Mouse (Mus musculus) inflammation-experienced regulatory T-cells, adult 16 weeks (primary cell): Measurements from ENCODE around the gene D630036H23Rik. TPM values are rescaled to one million over a fixed set of nuclear protein-coding genes. Genes with fewer than 3 reads are reported as not detected.

Experiments used
- polyA plus RNA-seq: library from polyadenylated mRNA; unstranded; fragments of 100-300 nt; shearing (Covaris generic); gene quantifications from one replicate; pipeline ENCODE4 v1.2.1, GENCODE M21; 2017

Gene D630036H23Rik
- not detected for polyA plus RNA-seq

GRCm38 (mm10) chr12:36381441-36382340 lies at the start of gene D630036H23Rik, which contains the start of gene Ispd:
Gene D630036H23Rik (minus strand): TSS chr12:36382181.
Gene Ispd (plus strand): TSS chr12:36381450.

Other genes starting within 250 kb of the D630036H23Rik start
- 55.8 TPM for gene Ankmy2, start 225.1 kb downstream of the D630036H23Rik start, polyA plus RNA-seq
- gene Bzw2, start 224.1 kb downstream of the D630036H23Rik start, polyA plus RNA-seq = 200 TPM
- not detected for gene Lrrc72, start 128.8 kb downstream of the D630036H23Rik start, polyA plus RNA-seq
- 30.4 TPM for gene Sostdc1, start 68.0 kb downstream of the D630036H23Rik start, polyA plus RNA-seq
- gene Ispd, start 731 bp downstream of the D630036H23Rik start, polyA plus RNA-seq = 3.8 TPM